Mouse (Mus musculus): ENCODE measurements around the gene Ttc27. TPM values are rescaled to one million over a fixed set of nuclear protein-coding genes. Genes with fewer than 3 reads are reported as not detected.

Ttc27 gene
- polyA plus RNA-seq, 1 experiment from 2014 or later: 22.9 TPM

GRCm38 (mm10) chr17:74850216-74850615, 132.7 kb downstream of the Ttc27 start:
- Histone ChIP-seq H3K4me2 (no peak overlapping the region), H3K36me3 (replicated peaks) (no peaks in the 10 kb centered on the region), H3K27me3 (no peaks in the 10 kb centered on the region), H3K4me3 (replicated peaks) (no peak overlapping the region), H3K9me3 (no peaks in the 10 kb centered on the region), H3K4me1 (peaks cover 6% of the 10 kb centered on the region), H3K9ac (no peak overlapping the region), H3K27ac (no peak overlapping the region)
- 93% methylated on average over 3 of the region's 3 CpGs for WGBS
- ATAC-seq (ENCODE audit: low FRiP score): no peak

DNA sequence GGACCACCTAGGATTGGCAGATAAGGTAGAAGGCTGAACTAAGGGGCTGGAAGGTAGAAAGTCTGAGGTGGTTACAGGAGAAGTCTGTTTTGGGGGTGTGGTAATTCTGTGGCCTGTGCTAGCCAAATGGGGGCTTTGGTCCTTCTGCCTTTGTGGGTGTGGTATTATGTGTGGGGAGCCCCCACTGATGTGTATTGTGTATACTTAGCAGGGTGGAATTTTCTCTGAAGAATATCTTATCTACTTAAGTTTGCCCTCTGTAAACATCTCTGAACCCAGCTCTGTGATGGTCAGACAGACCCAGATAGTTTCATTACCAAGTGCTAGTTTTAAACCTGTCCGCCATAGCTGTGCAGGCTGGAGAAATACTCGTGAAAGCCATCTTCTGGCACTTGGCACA, 141.8 kb downstream of the Ttc27 start:
- no peak for ATAC-seq (ENCODE audit: low FRiP score)
- WGBS: 88% methylated on average over 2 of the region's 2 CpGs
- Histone ChIP-seq H3K4me2 (no peak overlapping the region), H3K27ac (no peak overlapping the region), H3K4me3 (replicated peaks) (no peak overlapping the region), H3K27me3 (no peaks in the 10 kb centered on the region), H3K9ac (no peak overlapping the region), H3K36me3 (replicated peaks) (no peaks in the 10 kb centered on the region), H3K4me1 (peaks cover 11% of the 10 kb centered on the region; the same call in 1 of the 2 replicates), H3K9me3 (no peaks in the 10 kb centered on the region)

- H3K4me3 ChIP-seq (replicated peaks): no peak overlapping the region
- H3K4me1 ChIP-seq: peaks cover 11% of the 10 kb centered on the region; the same call in 1 of the 2 replicates
- H3K27ac ChIP-seq: no peak overlapping the region
- H3K9ac ChIP-seq: no peak overlapping the region
- no peak for ATAC-seq (ENCODE audit: low FRiP score)
- no peak overlapping the region for H3K4me2 ChIP-seq
- no peaks in the 10 kb centered on the region for H3K27me3 ChIP-seq
- 37% methylated on average over 17 of the region's 17 CpGs for WGBS
- no peaks in the 10 kb centered on the region for H3K36me3 ChIP-seq (replicated peaks)
- H3K9me3 ChIP-seq: no peaks in the 10 kb centered on the region
Observed at GRCm38 (mm10) chr17:74860180-74860993, 142.9 kb downstream of the Ttc27 start.

DNA sequence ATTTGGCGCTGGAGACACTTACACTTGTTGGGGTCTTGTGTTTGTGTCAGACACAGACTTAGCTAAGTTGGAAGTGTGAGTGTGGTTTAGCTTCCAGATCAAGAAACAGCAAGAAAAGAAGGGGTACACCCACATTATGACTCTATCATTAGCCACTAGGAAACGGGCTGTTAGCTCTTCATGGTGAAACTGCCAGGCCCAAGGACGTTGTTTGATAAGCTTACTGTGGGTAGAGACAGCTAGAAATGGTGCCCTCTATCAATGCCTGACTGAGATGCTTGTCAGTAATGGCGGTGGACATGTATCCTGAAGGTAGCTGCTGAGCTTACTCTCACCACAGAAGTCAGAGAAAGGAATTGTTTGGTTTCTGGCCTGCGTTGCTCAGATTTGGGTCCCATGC, 146.3 kb downstream of the Ttc27 start:
- Histone ChIP-seq H3K9ac (no peak overlapping the region), H3K4me3 (replicated peaks) (no peak overlapping the region), H3K27ac (no peak overlapping the region), H3K27me3 (no peaks in the 10 kb centered on the region), H3K9me3 (no peaks in the 10 kb centered on the region), H3K36me3 (replicated peaks) (no peaks in the 10 kb centered on the region), H3K4me1 (peaks cover 35% of the 10 kb centered on the region), H3K4me2 (no peak overlapping the region)
- no peak for ATAC-seq (ENCODE audit: low FRiP score)
- WGBS: 89% methylated on average over 5 of the region's 5 CpGs

DNA sequence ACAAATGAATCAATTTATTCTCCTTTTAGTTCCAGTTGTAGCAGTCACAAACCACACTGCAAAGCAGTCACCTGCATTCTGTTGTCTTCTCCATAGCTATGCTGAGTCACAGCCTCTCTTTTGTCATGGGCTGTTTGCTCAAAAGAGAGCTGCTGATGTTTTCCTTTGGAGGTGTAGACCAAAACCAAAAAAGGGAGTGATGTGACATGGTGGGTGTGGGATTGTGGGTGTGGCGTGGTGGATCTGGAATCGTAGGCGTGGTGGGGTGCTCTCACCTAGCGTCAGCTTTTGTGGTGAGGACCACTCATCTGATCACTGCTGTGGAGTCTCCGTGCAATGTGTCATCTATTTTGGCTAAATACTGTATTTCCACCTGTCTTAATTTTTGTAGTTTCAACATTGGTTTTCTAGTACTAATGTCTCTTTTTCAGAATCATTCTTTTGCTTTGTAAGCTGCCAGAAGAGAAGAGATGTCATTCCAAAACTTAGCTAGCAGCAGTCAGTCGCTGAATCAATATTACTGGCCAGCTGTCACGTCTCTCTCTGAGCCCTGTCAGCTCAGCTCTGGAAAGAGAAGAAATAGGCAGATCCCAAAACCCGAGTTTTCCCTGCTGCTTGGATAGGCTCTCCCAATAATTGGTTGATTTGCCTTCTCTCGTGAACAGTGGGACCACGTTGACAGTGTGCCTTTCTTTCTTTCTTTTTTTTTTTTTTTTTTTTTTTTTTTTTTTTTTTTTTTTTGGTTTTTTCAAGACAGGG, 147.4 kb downstream of the Ttc27 start:
- Histone ChIP-seq H3K4me2 (no peak overlapping the region), H3K4me1 (peaks cover 38% of the 10 kb centered on the region), H3K9ac (no peak overlapping the region), H3K27me3 (no peaks in the 10 kb centered on the region), H3K9me3 (no peaks in the 10 kb centered on the region), H3K4me3 (replicated peaks) (no peak overlapping the region), H3K27ac (no peak overlapping the region), H3K36me3 (replicated peaks) (no peaks in the 10 kb centered on the region)
- no peak for ATAC-seq (ENCODE audit: low FRiP score)
- 85% methylated on average over 10 of the region's 10 CpGs for WGBS

GRCm38 (mm10) chr17:74865694-74866564, 148.4 kb downstream of the Ttc27 start:
- Histone ChIP-seq H3K36me3 (replicated peaks) (no peaks in the 10 kb centered on the region), H3K9ac (no peak overlapping the region), H3K4me3 (replicated peaks) (no peak overlapping the region), H3K27ac (peak overlapping the region; percentile 50; the same call in 1 of the 2 replicates), H3K4me1 (peaks cover 31% of the 10 kb centered on the region), H3K9me3 (no peaks in the 10 kb centered on the region), H3K4me2 (no peak overlapping the region), H3K27me3 (no peaks in the 10 kb centered on the region)
- 83% methylated on average over 16 of the region's 16 CpGs for WGBS
- no peak for ATAC-seq (ENCODE audit: low FRiP score)

DNA sequence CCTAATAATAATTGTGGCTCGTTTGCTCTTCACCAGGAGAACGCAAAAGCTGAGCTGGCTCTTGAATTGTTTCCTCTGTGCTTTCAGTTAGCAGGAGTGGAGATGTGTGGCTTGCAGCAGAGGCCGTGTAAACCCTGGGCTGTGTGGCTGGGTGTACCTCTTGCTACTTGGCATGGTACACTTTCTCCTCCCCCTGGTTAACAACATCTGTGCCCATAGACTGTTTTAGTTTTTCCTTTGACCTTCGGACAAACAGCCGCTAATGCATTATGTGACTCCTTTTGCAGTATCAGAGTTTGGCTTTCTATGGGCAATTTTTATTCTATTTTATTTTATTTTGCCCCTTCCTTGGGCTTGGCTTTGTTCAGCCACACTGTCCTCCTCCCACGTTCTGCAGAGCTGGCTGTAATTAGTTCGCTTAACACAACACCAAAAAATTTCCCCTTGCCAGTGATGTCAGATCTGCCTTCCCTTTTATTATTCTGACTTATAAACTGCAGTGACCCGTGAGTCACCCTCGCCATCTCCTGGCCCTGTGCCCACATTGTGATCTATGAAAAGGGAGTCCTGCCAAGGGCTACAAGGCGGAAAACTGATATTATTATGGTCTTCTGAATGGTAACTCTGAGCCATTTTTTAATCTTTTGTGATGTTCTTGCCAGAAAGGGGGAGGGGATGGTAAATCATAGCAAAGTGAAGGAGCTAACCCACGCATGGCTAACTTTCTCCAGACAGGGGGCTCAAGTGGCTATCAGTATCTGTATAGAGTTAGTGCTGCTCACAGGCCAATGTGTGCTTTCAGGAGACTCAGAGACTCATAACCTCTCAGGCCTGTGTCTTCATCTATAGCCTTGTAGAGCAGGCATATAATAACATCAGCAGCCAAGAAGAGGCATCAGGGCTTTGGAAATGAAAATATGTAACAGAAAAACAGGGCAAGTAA, 149.3 kb downstream of the Ttc27 start:
- no peaks in the 10 kb centered on the region for H3K27me3 ChIP-seq
- H3K36me3 ChIP-seq (replicated peaks): no peaks in the 10 kb centered on the region
- H3K9me3 ChIP-seq: no peaks in the 10 kb centered on the region
- 0 out of 2 replicates have a peak, but pooled peaks have one; percentile 12 for ATAC-seq (ENCODE audit: low FRiP score)
- H3K4me3 ChIP-seq (replicated peaks): no peak overlapping the region
- H3K9ac ChIP-seq: no peak overlapping the region
- H3K4me2 ChIP-seq: no peak overlapping the region
- WGBS: 27% methylated on average over 11 of the region's 11 CpGs
- peak overlapping the region; percentile 50; the same call in 1 of the 2 replicates for H3K27ac ChIP-seq
- H3K4me1 ChIP-seq: peaks cover 31% of the 10 kb centered on the region

DNA sequence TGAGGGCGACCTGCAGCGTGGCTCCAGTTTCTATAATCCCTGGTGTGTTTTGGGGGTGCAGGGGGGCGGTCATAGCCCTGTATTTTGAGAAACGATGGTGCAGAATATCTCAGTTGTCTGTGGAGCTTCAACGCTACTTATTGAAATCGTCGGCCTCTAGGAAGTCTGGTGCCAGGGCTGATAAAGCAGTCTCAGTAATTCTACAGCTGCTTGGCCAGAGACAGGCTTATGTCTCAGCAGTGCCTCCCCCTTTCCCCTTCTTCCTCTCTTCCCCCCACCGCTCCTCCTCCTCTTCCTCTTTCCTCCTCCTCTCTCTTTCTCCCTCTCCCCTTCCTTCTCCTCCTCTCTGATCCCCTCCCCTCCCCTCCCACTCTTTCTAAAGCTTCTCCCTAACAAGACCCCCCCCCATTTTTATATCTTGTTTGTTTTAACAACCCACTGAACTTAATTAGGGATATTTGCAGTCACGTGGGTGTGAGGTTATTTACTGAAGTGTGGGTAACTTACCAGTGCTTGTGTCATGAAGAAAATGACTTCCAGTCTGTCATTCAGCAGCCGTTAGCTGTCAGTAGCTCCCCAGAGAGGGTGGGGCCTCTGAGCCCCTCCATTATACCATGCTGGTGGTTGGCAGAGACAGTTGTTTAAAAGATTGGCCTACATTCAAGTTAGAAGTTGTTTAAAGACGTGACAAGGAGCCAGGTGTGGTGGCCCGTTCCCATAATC, 150.8 kb downstream of the Ttc27 start:
- ATAC-seq (ENCODE audit: low FRiP score): no peak
- H3K36me3 ChIP-seq (replicated peaks): no peaks in the 10 kb centered on the region
- no peak overlapping the region for H3K4me2 ChIP-seq
- WGBS: 66% methylated on average over 12 of the region's 12 CpGs
- H3K27me3 ChIP-seq: no peaks in the 10 kb centered on the region
- H3K4me1 ChIP-seq: peaks cover 31% of the 10 kb centered on the region
- H3K9me3 ChIP-seq: no peaks in the 10 kb centered on the region
- no peak overlapping the region for H3K9ac ChIP-seq
- H3K27ac ChIP-seq: no peak overlapping the region
- H3K4me3 ChIP-seq (replicated peaks): no peak overlapping the region

- Histone ChIP-seq H3K36me3 (replicated peaks) (no peaks in the 10 kb centered on the region), H3K4me2 (no peak overlapping the region), H3K4me3 (replicated peaks) (no peak overlapping the region), H3K4me1 (peaks cover 31% of the 10 kb centered on the region), H3K9me3 (no peaks in the 10 kb centered on the region), H3K9ac (no peak overlapping the region), H3K27ac (no peak overlapping the region), H3K27me3 (no peaks in the 10 kb centered on the region)
- 51% methylated on average over 8 of the region's 8 CpGs for WGBS
- no peak for ATAC-seq (ENCODE audit: low FRiP score)
Observed at GRCm38 (mm10) chr17:74869556-74869955, 152.0 kb downstream of the Ttc27 start.

- H3K27ac ChIP-seq: no peak overlapping the region
- ATAC-seq (ENCODE audit: low FRiP score): no peak
- H3K9me3 ChIP-seq: no peaks in the 10 kb centered on the region
- H3K4me3 ChIP-seq (replicated peaks): no peak overlapping the region
- no peak overlapping the region for H3K9ac ChIP-seq
- peaks cover 31% of the 10 kb centered on the region for H3K4me1 ChIP-seq
- WGBS: 77% methylated on average over 14 of the region's 14 CpGs
- H3K36me3 ChIP-seq (replicated peaks): no peaks in the 10 kb centered on the region
- H3K4me2 ChIP-seq: no peak overlapping the region
- no peaks in the 10 kb centered on the region for H3K27me3 ChIP-seq
Observed at GRCm38 (mm10) chr17:74870177-74871160, 152.9 kb downstream of the Ttc27 start.
